8 mouse cellular contexts compared by ENCODE assay signal in genomic region chr7:98321083-98321482, GRCm38 (mm10). TPM values are rescaled to one million over a fixed set of nuclear protein-coding genes. Genes with fewer than 3 reads are reported as not detected.
A peak's percentile ranks its signal among the peaks of the same experiment; 100 is the strongest.
DNase-seq lines count a peak whose midpoint lies in the region; ATAC-seq lines count a peak whose summit lies in the region.

TSS of gene Acer3 (minus strand) at chr7:98321208.

- no peak within 1 kb of the TSS for H3K4me3 ChIP-seq in lung, embryonic 15.5 days
- no peak within 1 kb of the TSS for H3K4me3 ChIP-seq in embryonic facial prominence, embryonic 13.5 days
- H3K4me3 ChIP-seq in hindbrain, embryonic 15.5 days: no peak within 1 kb of the TSS

- no peak within 1 kb of the TSS for H3K27ac ChIP-seq in lung, embryonic 15.5 days
- no peak within 1 kb of the TSS for H3K27ac ChIP-seq in embryonic facial prominence, embryonic 13.5 days
- H3K27ac ChIP-seq in hindbrain, embryonic 15.5 days (replicated peaks): no peak within 1 kb of the TSS

- H3K4me2 ChIP-seq in lung, embryonic 15.5 days: no peak within 1 kb of the TSS
- no peak within 1 kb of the TSS for H3K4me2 ChIP-seq in embryonic facial prominence, embryonic 13.5 days
- H3K4me2 ChIP-seq in hindbrain, embryonic 15.5 days: no peak within 1 kb of the TSS

- H3K27me3 ChIP-seq in lung, embryonic 15.5 days: no peaks in the 10 kb centered on the region
- no peaks in the 10 kb centered on the region for H3K27me3 ChIP-seq in embryonic facial prominence, embryonic 13.5 days
- H3K27me3 ChIP-seq in hindbrain, embryonic 15.5 days: no peaks in the 10 kb centered on the region

- ATAC-seq in lung, embryonic 15.5 days (ENCODE audit: borderline replicate concordance, extremely low read depth, low FRiP score, low TSS enrichment): no peak
- ATAC-seq in embryonic facial prominence, embryonic 13.5 days (ENCODE audit: insufficient number of reproducible peaks, insufficient read depth, low FRiP score, low TSS enrichment, low read depth): no peak
- no peak for ATAC-seq in hindbrain, embryonic 15.5 days (ENCODE audit: low FRiP score, low read depth)
- peak; percentile 81 for ATAC-seq in megakaryocyte, adult 5-6 weeks (ENCODE audit: poor library complexity, severe bottlenecking)

- WGBS in lung, embryonic 15.5 days: 80% methylated on average over 2 of the region's 2 CpGs
- 90% methylated on average over 2 of the region's 2 CpGs for WGBS in embryonic facial prominence, embryonic 13.5 days
- WGBS in hindbrain, embryonic 15.5 days: 89% methylated on average over 2 of the region's 2 CpGs

- H3K9me3 ChIP-seq in lung, embryonic 15.5 days: no peaks in the 10 kb centered on the region
- no peaks in the 10 kb centered on the region for H3K9me3 ChIP-seq in embryonic facial prominence, embryonic 13.5 days
- no peaks in the 10 kb centered on the region for H3K9me3 ChIP-seq in hindbrain, embryonic 15.5 days

- H3K9ac ChIP-seq in lung, embryonic 15.5 days: no peak within 1 kb of the TSS
- H3K9ac ChIP-seq in embryonic facial prominence, embryonic 13.5 days: no peak within 1 kb of the TSS
- H3K9ac ChIP-seq in hindbrain, embryonic 15.5 days: no peak within 1 kb of the TSS

- H3K4me1 ChIP-seq in lung, embryonic 15.5 days: peaks cover 12% of the 10 kb centered on the region
- peaks cover 7% of the 10 kb centered on the region for H3K4me1 ChIP-seq in embryonic facial prominence, embryonic 13.5 days
- H3K4me1 ChIP-seq in hindbrain, embryonic 15.5 days (replicated peaks): peaks cover 8% of the 10 kb centered on the region

- no peak for DNase-seq in lung, postnatal 14 days
- no peak for DNase-seq in B cell, adult 2 months
- no peak for DNase-seq in embryo, embryonic 10 days (ENCODE audit: low spot score)
- DNase-seq in gastrocnemius, postnatal 14 days: no peak

- intact Hi-C loops in gastrocnemius, postnatal 14 days (cut with DNase I; ENCODE audit: low total_unique reads): no loop called here

- H3K36me3 ChIP-seq in lung, embryonic 15.5 days: no peaks in the 10 kb centered on the region
- H3K36me3 ChIP-seq in embryonic facial prominence, embryonic 13.5 days: no peaks in the 10 kb centered on the region
- H3K36me3 ChIP-seq in hindbrain, embryonic 15.5 days: no peaks in the 10 kb centered on the region

RNA-seq across cellular contexts. Expression of gene Acer3, which starts in this region (rescaled TPM):
- polyA plus RNA-seq in lung, embryonic 15.5 days (2015; fragmentation: Nextera tagmentation; extraction: Ambion mirVana): 26.0 and 28.3 TPM in 2 replicates
- 31.8 and 32.9 TPM in 2 replicates for polyA plus RNA-seq in embryonic facial prominence, embryonic 13.5 days (2015; fragmentation: Nextera tagmentation; extraction: Ambion mirVana)
- 26.3 and 28.2 TPM in 2 replicates for polyA plus RNA-seq in hindbrain, embryonic 15.5 days (2015; fragmentation: Nextera tagmentation; extraction: Ambion mirVana)
- total RNA-seq in megakaryocyte, adult 5-6 weeks (2015): 98.2 and 107 TPM in 2 replicates
- total RNA-seq in megakaryocyte, adult 5-6 weeks (2017): 84.2 and 85.4 TPM in 2 replicates
- 1 to 10 TPM; 5.1 to 5.6 TPM for total RNA-seq in gastrocnemius, postnatal 14 days (2021)

Comparison
In these comparisons a context has a peak if more than half of its experiments do, and no peak if none do; other contexts are left out.
1. RNA of gene Acer3 (total RNA-seq): 84.2 to 107 TPM in megakaryocyte, adult 5-6 weeks; 5.1 to 5.6 TPM in gastrocnemius, postnatal 14 days; every median in the first group is over 10 times any median in the second.